Mouse (Mus musculus) layer of hippocampus, adult 18-20 months (tissue): ENCODE data around the gene Gm20696. TPM values are rescaled to one million over a fixed set of nuclear protein-coding genes. Genes with fewer than 3 reads are reported as not detected.

Experiments
- DNase-seq, 2 experiments: peaks; one replicate each; pipeline ENCODE4 v3.0.0; 2022; ENCODE audit warnings: low spot score in 2 of 2
- total RNA-seq, 2 experiments: library from RNA; stranded (reverse); gene quantifications; 2 replicates each; pipeline ENCODE4 v1.2.3; 2021

Gene Gm20696
- total RNA-seq, 2 experiments from 2014 or later: 5.7 to 7.4 TPM

DNA sequence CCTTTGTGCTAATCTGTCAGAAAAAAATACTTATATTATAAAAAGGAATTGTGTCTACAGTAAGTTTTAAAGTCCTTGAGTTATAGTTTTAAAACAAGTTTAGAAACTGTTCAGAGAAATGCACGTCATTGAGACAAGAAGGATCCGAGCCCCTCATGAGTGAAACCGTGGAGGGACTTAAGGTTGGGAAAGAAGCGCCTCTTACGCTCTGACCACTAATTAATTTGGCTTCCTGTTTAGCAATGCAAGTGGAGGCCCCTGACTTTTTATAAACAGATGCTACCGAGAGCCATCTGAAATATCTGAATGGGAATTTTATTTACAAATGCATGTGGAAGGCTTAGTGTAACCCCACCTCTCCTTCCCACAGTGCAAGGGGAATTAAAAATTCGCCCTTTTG lies 41.3 kb downstream of the Gm20696 start:
- no peak for DNase-seq

DNA sequence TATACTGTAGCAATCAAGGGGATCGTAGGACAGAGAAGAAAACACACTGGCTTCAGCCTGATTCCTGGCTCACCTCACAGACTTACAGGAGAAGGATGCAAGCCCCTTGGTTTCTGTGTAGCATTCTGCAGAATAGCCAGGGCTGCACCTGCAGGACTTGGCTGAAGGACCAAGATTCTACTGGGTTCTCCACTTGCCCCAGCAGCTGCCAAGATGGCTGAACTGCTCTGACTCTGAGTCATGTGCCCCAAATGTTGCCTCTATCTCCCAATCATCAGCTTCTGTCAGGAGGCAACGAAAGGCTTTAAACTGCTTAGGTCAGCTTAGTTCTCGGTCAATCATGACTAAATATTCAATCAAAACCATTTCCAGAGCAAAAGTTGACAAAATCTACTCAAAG lies 42.1 kb downstream of the Gm20696 start:
- no peak for DNase-seq

DNA sequence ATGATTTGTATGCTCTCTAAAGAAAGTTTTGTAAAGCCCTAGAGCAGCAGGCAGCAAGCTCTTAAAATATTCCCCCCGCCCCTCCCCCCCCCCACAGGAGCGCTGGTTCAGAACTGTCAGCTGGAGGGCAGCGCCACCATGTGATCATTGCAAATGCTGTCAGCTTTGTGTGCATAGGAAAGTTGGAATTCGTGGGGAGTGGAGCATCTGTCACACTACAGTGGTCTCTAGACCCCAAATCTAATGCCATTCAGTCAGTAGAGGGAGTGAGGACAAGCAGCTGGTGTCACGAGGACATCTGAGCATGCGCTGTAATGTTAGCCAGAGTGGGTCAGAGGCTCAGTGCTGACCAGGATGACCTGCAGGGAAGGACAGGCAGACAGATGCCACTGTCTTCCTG lies 43.0 kb downstream of the Gm20696 start:
- DNase-seq: no peak

DNA sequence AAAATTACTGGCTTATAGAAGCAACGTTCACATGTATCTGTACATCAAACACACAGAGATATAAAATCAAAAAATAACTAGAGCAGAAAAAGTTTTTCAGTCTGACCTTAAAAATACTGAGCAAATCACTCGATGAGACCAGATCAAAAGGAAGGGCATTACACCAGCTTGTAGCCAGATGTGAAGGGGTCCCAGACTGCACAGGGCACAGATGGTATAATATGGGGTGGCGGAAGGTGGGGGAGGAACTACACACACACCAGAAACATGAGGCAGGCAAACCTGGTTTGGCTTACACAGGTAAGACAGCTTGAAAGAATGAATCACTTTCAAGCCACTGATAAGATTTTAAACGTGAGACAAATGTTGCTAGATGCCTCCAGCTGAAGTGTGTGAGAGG lies 45.4 kb downstream of the Gm20696 start:
- DNase-seq: no peak

DNA sequence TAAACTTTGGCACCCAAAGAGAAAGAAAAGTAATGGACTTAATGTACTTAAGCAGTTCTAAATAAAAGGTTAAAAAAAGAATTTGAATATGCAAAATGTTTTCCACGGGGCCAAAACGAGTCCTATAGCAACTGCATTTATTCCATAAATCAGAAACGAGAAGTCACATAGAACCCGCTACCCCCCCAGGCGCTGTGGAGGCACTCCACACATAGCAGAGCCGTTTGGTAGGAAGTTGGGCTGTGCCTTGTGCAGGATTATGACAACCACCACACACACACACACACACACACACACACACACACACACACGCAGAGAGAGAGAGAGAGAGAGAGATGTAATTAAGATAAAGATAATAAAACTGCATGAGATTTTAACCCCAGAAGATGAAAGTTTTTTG lies 46.1 kb downstream of the Gm20696 start:
- DNase-seq: no peak

DNA sequence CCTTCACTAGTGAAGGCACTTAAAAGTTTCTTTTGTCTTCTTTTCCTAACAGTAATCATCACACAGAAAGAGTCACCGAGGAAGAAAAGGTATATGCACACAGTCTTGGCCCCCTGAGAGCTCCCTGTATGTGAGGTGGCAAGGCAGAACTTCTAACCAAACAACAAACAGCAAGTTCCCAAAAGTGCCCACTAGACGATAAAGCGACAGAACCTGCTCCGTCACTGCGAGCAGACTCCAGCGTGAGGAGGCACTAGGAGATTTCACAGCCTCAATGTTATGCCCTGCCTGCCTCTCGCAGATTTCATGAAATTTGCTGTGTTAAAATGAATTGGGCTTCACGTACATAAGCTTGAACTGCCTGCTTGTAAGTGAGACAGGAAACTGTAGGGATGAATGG lies 46.6 kb downstream of the Gm20696 start:
- DNase-seq: no peak

DNA sequence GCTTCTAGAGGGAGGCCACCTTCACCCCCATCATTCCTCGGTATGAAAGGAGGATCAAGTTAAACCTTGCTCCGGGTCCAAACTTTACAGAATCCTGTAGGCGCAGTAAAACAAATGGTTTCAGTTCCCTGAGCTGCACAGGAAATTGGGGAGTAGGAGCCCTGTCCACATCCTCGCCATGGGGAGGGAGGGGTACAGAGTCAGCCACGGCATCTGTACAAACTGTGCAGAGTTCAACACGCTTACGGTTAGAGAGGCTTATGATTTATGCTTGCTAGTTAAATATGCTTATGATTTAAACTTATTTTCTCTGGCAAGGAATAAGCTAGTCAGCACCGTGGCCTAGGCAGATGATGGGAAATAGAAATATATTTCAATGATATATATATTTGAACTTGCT lies 47.1 kb downstream of the Gm20696 start:
- no peak for DNase-seq

DNA sequence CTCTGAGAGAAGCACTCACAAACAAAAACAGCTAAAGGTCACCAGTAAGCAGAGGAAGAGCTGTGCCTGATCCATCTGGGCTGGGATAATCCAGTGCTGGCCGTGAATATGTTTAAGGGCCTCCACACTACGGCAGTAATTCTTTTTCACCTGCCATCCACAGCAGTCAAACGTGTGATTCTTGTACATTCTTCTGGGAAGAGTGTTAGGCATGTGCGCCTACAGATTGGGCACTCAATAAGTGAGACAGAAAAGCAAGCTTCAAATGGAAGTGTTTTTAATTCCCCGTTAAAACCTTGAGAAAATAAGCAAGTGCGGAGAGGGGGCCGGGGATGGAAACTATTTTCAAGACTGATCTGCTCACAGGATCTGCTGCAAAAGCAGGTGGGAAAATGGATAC lies 48.7 kb downstream of the Gm20696 start:
- no peak for DNase-seq

DNA sequence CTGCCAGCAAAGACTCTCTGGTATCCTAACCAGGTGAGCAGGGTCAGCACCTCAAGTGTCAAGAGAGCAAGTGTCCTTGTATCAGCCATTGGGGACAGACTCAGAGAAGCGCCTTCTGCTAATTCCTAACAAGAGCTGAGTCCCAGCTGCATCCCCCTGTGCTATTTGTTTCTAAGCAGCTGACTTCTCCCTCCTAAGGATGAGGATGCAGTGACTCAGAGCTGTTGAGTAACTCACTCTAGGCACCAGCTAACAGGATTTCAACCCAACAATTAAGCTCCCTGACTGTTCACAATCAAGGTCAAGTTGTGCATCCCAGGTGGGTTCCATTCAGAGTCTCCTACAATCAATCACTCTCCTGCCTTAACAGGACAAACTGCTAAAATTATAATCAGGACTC lies 49.2 kb downstream of the Gm20696 start:
- DNase-seq: no peak

DNA sequence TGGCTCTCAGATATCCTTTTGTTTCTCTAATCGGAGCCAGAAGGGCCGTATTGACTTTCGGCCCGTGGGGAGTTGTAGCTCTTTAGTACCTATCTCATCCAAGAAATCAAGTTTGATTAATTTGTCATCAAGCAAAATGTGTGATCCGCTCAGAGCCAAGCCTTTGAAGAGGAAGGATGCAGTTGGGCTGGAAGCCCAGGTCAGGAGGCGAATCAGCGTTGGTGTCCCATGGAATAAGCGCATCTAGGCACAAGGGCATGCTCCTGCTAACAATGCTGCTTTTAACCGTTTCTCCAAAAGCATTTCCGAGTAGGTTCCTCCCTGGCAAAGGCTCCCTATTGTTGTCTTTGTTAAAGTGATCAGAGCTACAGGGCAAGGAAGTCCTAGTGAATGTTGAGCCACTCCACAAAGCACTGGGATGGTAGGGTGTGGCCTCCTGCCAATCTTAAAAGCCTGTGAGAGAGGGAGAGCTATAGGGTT lies 51.3 kb downstream of the Gm20696 start:
- DNase-seq: no peak

DNA sequence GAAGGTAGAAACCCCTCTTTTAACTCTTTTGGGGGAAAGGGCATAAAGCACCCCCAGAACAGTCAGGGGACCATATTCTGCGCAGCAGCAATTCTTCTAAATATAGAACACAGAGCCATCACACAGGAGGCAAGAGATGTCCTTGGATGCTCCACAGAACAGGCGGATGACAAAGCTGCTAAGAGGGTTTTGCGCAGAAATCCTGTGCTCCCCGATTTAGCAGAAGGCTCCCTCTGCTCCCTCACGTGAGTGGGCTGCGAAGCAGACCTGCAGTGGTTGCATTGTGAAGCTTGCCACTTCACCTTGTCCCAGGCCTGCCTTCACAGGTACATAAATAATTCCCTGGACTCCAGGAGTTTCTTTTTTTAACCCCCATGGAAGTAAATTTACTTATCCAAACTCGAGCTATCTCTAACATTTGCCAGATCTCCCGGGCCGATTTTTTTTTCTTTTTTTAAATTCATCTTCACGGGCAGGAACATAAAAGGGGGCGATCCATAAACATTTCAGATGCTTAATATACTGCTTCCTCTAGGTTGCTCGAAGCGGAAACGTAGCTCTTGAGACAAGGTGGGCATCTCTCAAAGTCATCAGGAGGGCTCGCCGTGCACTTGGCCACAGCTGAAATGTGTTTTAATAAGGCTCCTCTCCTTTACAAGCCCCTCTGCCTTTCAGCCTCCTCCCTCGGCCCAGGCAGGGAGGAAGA lies 51.9 kb downstream of the Gm20696 start:
- no peak for DNase-seq

DNA sequence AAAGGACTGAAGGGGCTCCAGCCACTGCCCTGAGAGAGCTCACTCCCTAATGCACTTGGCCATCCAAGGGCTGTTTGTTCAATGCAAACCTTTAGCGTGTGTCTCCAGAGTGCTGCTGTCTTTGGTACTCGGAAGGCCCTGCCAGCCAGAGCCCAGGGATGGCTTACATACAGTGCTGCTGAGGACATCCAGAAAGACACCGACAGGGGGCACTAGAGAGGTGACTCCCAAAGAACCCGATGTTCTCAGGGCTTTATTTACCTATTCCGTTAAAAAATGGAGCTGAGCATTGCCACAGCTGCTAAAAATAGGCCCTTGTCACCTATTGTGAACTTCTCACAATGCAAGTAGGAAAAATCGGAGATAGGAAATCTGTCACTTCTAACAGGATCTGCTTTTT lies 54.7 kb downstream of the Gm20696 start:
- no peak for DNase-seq

DNA sequence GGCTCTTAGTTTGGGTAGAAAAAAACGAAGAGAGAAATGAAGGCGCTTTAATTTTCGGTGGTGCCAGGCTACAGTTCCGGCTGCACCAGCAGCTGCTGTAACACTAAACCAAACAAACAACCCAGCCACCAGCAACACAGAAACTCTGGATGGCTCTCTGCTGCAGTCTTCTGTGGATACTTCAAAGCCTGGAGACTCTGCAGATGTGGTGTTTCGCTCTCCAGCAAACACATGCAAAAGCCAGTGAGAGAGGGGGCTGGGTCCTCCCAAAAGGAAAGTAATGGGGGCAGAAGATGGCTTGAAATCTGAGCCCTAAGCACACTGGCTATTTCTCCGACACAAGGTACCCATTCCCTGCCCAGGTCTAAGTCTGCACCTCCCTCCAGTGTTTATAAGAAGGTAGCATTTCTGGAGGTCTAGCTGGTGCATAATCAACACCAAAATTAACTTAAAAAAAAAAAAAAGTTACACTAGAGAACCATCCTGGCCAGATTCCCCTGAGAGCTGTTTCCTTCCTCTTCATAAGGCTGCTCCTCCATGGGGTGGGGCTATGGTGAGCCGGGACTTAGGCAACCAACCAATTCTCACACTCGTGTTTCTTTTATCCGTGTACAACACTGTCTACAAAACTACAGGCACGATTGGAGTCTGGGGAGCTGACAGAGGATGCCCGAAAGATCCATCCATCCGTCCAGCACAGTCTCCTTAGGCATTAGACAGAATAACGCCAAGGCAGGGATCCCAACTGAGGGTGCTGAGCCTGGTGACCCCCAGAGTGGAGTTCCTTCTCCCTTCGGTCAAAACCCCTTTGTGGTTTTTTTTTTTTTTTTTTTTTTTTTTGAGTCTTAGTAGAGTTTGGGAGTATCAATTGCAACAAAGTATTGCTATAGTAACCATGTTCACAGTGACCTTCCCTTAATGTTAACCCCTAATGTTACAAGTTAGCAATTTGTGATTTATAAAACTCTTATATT lies 55.9 kb downstream of the Gm20696 start:
- no peak for DNase-seq

DNA sequence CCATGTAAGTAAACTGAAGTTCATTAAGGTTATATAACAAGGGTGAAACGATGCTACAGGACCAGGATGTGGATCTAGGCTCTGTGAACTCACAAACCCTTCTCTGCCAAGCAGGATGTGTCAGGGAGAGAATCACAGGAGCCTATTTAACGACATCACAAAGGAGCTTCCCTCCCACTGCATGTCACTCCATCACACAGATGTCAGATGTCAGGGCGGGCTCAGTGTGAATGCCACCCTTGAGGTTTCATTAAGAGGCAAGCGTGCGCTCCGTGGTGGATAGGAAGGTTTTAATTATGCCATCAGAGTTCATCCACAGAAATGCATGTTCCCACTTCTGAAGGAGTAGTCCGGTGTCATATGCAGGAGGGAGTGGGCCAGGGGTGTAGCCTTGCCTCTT lies 60.5 kb downstream of the Gm20696 start:
- DNase-seq: no peak

DNA sequence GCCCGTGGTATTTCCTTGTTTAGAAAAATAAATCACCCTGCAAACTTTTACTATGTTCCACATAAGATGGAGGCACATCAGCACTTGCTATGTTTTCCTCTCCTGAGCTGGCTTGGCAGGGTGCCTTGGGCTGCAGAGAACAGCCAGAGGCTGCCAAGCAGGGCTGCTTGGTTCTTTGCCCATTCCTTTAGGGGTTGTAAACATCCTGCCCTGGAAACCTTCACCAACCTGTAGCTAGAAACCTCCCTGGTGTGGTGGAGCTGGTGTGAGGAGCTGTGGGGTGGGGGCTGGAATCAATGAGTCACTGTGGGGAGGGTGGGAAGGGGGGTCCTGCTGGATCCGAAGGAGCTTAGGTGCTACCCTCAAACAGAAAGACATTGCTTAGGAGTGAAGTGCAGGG lies 61.8 kb downstream of the Gm20696 start:
- DNase-seq: no peak

DNA sequence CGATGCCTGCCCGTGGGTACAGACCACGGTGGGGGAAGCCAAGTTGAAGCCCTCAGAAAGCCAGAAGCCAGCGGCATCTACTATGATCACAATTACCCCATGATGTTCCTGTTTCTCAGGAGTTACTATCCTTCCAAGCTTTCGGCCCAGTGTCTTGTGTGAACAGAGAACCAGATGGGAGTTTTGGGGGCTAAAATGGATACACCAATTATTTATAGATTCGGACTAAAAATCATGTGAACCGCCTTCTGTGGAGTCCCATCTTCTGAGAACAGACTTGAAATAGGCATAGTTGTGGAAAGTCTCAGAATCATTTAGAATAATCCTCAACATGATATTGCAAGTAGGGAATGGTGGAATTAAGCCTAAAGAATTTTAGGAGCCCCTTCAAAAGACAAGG lies 64.2 kb downstream of the Gm20696 start:
- no peak for DNase-seq

DNA sequence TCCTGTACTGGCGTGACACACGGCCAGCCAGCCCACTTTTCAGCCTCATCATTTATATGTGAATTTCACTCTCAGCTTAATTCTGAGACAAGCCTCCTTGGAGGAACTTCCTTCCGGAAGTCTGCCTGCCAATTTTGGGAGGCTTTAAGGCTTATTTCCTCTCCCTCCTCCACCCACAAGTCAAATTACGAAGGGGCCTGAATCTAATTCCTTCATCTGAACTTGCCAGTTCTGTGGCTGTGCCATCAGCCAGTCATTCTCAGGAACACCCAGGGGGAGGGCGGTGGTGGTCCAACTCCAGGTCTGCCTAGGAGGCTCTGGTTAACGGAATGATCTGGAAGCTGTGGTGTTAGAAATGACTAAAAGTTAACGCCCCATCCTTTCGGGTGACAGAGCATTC lies 65.7 kb downstream of the Gm20696 start:
- DNase-seq: no peak

DNA sequence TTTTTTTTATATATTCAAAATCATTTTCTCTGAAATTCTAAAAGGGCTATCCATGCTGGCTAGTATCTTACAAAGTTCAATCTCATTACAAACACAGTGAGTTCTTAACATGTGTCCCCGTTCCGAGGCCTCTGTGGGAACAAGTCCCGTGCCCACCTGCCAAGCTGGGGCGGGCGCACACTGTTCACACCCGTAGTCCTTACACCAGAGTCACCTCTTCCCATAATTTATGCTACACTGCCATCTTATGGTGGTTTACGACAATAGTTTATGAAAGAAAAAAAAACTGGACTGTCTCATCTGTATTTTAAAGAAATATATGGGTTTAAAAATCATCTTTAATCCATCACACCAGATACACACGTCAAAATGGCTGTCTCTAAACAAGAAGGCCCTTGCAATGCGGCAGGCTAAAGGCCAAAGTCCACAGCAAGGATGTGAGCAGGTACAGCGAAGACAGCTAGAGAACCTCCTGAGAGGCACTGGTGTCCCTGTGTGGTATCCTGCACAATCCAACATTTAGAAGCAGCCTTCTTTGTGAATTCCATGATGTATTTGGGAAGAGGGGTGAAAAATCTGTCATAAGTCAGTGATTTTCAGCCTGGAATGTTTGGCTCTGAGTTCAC lies 66.3 kb downstream of the Gm20696 start:
- DNase-seq: peak in 1 of 2 experiments; percentile 69

DNA sequence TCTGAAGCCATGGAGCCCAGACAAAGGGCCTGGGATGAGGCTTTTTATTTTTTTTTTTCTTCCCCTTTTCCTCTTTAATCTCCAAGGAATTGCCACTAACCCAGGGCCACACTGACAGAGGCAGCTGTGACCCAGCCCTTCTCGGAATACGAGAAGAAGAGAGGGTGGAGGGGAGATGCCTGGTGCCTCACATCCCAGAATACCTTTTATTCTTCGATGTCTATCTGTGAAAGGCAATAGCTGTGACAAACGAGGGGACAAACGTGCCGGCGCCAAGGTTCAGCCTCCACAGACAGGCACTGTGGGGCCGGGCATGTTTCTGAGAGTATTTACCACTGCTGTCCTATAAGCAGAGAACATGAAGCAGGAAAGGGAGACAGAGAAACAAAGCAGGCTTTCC lies 66.9 kb downstream of the Gm20696 start:
- DNase-seq: no peak

DNA sequence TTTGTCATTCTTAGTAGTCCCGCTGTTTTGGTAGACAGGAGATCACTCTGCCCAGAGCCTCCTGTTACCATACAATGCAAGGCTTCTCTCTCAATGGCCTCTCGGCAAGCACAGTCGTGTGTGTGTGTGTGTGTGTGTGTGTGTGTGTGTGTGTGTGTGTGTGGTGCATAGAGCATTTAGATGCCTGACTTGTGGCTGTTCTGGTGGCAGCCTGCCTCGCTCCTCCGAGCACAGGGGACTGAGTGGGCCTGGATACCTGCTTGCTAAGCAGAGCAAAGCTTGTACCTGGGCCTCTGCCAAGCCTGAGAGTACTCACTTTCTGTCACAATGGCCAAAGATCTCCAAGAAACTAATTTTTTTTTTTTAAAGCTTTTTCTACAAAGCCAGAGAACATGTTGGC lies 67.4 kb downstream of the Gm20696 start:
- no peak for DNase-seq

DNA sequence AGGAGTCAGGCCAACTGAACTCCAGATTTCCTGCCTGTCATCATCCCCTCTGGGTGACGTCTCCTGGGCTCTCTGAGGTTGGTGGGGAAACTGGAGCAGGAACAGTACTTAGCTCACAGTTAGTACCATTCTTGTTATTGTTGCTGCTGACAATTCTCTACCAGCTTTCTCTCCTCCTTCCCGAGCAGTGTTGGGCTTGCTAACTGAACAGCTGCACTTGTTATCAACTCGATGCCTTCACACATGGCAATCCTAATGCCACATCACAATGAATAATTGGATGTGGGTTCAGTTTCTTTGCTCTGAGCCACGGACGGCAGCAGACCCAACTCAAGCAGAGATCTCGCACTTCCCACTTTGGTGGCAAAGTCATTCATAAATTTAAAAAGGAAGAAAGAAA lies 89.6 kb downstream of the Gm20696 start:
- DNase-seq: peak; percentile 13 to 30

DNA sequence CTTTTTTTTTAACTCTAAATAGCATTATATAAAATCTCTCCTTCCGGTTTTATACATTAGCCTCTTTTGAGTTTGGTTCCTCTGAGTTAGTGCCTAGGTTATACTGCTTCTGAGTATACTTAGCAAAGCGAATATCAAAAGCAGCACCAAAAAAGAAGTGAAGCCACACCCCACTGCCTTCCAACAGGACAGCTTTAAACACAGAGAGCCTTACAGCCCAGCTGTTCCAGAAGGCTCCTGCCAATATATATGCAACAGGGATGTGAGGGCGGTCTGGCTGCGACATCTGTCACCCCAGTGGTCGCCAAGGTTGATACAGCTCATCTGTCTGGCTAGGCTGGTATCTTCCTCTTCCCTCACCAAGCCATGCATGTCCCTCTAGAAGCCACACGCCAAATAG lies 91.0 kb downstream of the Gm20696 start:
- DNase-seq: no peak
